Mouse (Mus musculus) adrenal gland, postnatal 14 days (tissue): Measurements from ENCODE around the gene Sfxn3. TPM values are rescaled to one million over a fixed set of nuclear protein-coding genes. Genes with fewer than 3 reads are reported as not detected.
"Not testable (repeated sequence)": the region's sequence is repeated elsewhere in the genome, so short reads cannot be mapped to it uniquely, and the experiment has no call there.

Experiments used
- DNase-seq: peaks from one replicate; pipeline ENCODE4 v3.0.0; 2021; ENCODE audit warnings: mixed read lengths
- total RNA-seq: library from RNA; stranded (reverse); gene quantifications from 2 replicates; pipeline ENCODE4 v1.2.3, GENCODE M21; 2021

Gene Sfxn3
- total RNA-seq, 1 experiment from 2014 or later, result 51.7 TPM

DNA sequence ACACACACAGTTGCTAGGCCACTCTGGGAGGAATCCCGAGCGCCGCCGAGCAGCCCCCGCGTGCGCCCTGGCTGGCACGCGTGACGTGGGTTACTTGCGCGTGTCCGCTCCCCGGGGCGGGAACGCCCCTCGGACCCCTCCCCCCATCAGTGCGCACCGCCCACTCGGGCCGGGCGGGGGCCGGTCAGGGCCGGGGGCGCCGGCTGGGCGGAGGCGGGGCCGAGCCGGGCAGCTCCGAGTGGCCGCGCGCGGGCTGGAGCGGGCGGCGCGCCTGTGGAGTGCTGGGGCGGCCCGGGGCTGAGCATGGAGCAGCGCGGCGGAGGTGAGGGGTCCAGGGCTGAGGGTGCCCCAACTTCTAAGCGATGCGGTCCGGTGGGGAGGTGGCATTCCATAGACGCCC lies 29.4 kb upstream of the Sfxn3 start:
- DNase-seq, result peak; percentile 96

- DNase-seq, result peak; percentile 60
These were observed 28.9 kb upstream of the Sfxn3 start for GRCm38 (mm10) chr19:45018351-45018831.

- peak; percentile 87 for DNase-seq
These were observed 27.0 kb upstream of the Sfxn3 start for GRCm38 (mm10) chr19:45020348-45020747.

- DNase-seq, result no peak
These were observed 25.9 kb upstream of the Sfxn3 start for GRCm38 (mm10) chr19:45021362-45021761.

GRCm38 (mm10) chr19:45023993-45024392 lies 23.3 kb upstream of the Sfxn3 start:
- DNase-seq, result no peak

DNA sequence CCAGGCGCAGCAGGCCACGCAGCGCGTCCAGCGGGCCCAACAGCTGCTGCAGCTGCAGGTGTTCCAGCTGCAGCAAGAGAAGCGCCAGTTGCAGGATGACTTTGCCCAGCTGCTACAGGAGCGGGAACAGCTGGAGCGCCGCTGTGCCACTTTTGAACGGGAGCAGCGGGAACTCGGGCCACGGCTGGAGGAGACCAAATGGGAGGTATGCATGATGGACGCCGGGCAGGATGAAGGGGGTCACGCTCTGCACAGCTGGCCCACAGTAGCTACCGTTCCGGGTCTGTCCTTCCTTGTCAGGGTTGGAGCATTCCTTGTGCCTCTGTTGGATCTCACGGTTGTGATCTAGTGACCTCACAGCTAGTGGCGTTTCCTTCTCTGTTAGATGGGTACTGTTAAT lies 22.5 kb upstream of the Sfxn3 start:
- no peak for DNase-seq

DNA sequence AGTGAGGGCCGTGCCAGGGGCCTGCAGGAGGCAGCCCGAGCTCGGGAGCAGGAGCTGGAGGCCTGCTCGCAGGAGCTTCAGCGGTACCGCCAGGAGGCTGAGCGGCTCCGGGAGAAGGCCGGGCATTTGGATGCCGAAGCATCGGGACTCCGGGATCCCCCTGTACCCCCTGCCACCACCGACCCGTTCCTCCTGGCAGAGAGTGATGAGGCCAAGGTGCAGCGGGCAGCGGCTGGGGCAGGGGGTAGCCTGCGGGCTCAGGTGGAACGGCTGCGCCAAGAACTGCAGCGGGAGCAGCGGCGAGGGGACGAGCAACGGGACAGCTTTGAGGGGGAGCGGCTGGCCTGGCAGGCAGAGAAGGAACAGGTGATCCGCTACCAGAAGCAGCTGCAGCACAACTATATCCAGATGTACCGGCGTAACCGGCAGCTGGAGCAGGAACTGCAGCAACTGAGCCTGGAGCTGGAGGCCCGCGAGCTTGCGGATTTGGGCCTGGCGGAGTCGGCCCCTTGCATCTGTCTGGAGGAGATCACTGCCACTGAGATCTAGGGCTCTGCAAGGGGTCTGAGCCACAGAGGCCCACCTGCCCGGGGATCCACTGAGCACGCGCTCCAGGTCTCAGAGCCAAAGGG lies 21.2 kb upstream of the Sfxn3 start:
- no peak for DNase-seq

- DNase-seq, result peak; percentile 37
These were observed 20.2 kb upstream of the Sfxn3 start for GRCm38 (mm10) chr19:45026958-45027670.

DNA sequence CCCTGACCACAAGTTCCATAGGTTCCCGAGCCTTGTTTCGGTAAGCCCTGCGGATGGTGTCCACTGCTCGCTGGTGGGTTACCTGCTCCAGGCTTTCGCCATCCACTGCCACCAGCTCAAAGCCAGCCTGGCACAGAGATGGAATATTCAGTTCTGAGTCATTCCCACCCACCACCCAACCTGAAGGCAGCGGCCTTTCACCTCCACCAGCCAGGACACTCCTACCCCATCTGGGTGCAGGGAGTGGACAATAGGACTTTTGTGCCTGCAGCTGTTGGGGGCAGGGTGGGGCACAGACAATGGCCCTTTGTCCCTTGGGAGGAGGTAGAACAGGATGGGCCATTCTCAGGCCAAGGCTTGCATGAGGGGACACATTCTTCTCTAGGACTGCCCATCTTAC lies 19.5 kb upstream of the Sfxn3 start:
- no peak for DNase-seq

- peak; percentile 25 for DNase-seq
These were observed 18.6 kb upstream of the Sfxn3 start for GRCm38 (mm10) chr19:45028746-45029145.

GRCm38 (mm10) chr19:45029571-45029970 lies 17.7 kb upstream of the Sfxn3 start:
- DNase-seq, result peak; percentile 27

- peak; percentile 83 for DNase-seq
These were observed 17.2 kb upstream of the Sfxn3 start for GRCm38 (mm10) chr19:45030111-45030510.

- DNase-seq, result peak; percentile 91
These were observed 16.3 kb upstream of the Sfxn3 start for GRCm38 (mm10) chr19:45030746-45031693.

DNA sequence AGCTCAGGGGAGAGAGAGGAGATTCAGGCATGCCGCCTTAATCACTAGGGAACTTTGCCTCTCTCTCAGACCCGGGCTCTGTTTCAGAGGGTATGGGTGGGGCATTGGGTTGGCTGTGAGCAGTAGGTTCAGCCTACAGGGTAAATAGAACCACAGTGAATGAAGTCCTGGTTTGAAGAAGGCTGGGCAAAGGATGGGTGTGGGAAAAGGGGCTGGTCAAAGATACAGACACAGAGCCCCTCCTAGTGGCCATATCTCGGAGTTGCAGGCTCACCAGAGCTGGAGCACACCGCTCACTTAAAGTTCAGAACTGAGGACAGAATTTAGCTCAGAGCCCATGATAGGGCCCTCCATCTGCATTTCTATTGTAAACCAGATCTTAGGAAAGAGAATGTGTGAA lies 15.5 kb upstream of the Sfxn3 start:
- peak; percentile 85 for DNase-seq

- DNase-seq, result peak; percentile 25
These were observed 14.6 kb upstream of the Sfxn3 start for GRCm38 (mm10) chr19:45032570-45033332.

DNA sequence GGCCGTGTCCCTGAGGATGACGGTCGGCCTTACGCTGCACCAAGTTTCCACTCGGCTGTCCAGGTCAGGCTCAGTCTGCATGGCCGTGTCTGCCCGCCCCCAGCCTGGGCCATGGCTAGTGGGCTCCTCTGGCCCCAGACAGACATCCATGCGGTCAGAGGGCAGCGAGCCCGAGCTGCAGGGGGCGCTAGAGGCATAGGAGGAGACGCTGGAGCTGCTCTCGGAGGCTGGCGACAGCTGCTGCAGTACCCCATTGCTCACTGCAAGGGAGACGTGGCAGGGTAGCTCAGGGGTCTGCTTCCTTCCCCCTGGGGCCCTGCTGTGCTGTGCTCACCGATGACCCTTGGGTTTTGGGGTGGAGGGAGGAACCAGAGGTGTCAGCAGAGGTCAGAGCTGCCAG lies 10.4 kb upstream of the Sfxn3 start:
- peak; percentile 89 for DNase-seq

GRCm38 (mm10) chr19:45038198-45038597 lies 9.1 kb upstream of the Sfxn3 start:
- not testable (repeated sequence) for DNase-seq

GRCm38 (mm10) chr19:45040214-45040613 lies 7.1 kb upstream of the Sfxn3 start:
- no peak for DNase-seq

DNA sequence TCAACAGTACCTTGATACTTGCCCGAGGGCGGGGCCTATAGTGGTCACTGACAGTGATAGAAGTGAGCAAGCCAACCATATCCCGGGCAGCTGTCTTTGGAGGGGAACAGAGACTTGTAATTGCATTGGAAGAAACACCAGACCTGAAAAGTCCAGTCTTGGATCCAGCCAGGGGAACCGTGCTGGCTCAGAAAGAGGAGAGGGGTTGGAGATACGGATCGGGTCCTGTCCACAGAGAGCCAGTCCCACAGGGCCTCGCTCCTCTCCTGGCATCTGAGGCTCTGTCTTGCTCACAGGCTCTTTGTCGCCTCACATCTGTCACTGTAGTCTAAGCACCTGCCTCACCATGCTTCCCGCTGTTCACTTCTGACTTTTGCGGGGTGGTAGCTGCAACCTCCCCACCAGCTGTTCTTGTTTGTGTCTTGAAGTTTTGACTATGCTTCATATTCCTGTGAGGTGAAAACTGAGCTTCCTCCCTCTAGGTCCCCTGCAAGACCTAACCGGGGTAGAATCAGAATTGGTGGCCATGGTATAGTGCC lies 2.8 kb upstream of the Sfxn3 start:
- DNase-seq, result no peak

GRCm38 (mm10) chr19:45045236-45045635 lies 2.1 kb upstream of the Sfxn3 start:
- no peak for DNase-seq

DNA sequence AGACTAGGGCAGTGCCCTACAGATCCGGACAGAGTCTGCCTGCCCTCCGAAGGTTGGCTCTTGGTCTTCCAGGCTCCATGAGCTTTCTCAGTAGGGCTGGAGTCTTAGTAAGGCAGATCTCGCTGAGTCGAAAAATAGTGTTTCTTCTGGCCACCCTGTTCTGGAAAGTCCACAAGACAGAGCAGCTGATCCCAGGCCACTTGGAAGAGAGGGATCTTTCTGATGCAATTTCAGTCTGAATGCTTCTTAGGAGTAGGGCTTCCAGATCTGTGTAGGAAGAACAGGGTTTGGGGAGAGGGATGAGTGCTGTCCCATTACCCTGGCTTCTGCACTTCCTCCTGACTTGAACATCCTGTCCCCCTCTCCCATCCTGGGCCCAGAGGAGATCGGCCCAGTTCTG lies 1.7 kb upstream of the Sfxn3 start, which contains the start of gene Pdzd7:
Gene Pdzd7, minus strand, starts transcription at position 67 of the 400 bp plus-strand sequence.
- DNase-seq, result no peak
